Mouse (Mus musculus): Measurements from ENCODE around the gene Map3k4. TPM values are rescaled to one million over a fixed set of nuclear protein-coding genes. Genes with fewer than 3 reads are reported as not detected.

Map3k4 gene
- polyA plus RNA-seq, 1 experiment from 2014 or later = 39.2 TPM

DNA sequence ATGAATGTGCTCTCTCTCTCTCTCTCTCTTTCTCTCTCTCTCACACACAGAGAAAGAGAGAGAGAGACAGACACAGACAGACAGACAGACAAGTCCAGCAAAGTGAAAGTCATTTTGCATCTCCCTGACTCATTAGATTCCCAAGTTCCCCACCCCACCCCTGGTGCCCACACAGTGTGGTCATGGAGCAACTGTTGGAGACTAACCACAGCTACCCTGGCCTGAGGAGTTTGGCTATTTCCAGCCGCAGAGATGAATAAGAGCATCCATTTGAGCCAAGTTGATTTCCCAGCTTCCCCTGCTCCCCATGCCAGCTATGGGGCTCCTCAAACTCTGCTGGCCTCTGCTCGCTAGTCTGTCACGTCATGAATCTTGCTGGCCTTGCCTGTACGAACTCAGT is 109.1 kb downstream of the Map3k4 start:
- Histone ChIP-seq H3K27me3 (ENCODE audit: control insufficient read depth, insufficient read depth, low read length) (no peaks in the 10 kb centered on the region), H3K4me2 (ENCODE audit: low read length) (no peak overlapping the region), H3K9me3 (ENCODE audit: control insufficient read depth, low read length) (no peaks in the 10 kb centered on the region), H3K36me3 (ENCODE audit: control insufficient read depth, insufficient read depth, low read length) (peaks cover 21% of the 10 kb centered on the region), H3K4me1 (ENCODE audit: control insufficient read depth in 2 of 2, insufficient read depth in 2 of 2, low read length in 2 of 2) (peaks cover 14 to 16% of the 10 kb centered on the region in 2 experiments), H3K27ac (replicated peaks in 1 of 2; ENCODE audit: control insufficient read depth in 1 of 2, insufficient read depth in 1 of 2, low read depth in 2 of 2, low read length in 2 of 2) (no peak overlapping the region), H3K4me3 (ENCODE audit: control insufficient read depth in 1 of 2, insufficient read depth in 1 of 2, low read depth in 1 of 2, low read length in 2 of 2) (no peak overlapping the region), H3K9ac (ENCODE audit: low read length) (no peak overlapping the region)
- no peak for ATAC-seq (ENCODE audit: insufficient number of reproducible peaks, insufficient read depth, low FRiP score, low read depth)
- 72% methylated on average over 4 of the region's 4 CpGs for WGBS

DNA sequence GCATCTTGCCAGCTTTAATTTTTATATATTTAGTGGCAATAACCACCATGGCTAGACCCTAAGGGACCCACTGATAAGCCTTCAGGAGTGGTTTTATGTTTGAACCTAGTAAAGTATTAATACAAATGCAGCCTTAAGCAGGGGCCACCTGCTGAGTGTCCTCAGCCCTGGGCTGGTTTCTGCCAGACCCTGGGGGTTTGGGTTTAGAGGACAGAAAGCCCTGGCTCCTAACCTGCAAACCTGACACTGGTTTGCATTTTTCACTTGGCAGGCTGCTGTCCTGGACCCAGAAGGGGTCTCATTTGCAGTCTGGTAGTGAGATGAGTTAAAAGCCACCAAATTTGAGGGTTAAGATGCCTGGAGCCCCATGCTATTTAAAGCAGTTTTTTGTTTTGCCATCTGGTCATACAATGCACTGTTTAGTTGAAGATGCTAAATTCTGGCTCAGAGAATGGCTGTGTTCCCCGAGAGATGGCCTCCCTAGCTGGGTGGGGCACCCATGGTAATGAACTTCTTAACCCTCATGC is 111.5 kb downstream of the Map3k4 start:
- peaks cover 20 to 31% of the 10 kb centered on the region in 2 experiments for H3K4me1 ChIP-seq (ENCODE audit: control insufficient read depth in 2 of 2, insufficient read depth in 2 of 2, low read length in 2 of 2)
- H3K27ac ChIP-seq (replicated peaks in 1 of 2; ENCODE audit: control insufficient read depth in 1 of 2, insufficient read depth in 1 of 2, low read depth in 2 of 2, low read length in 2 of 2) = no peak overlapping the region
- H3K36me3 ChIP-seq (ENCODE audit: control insufficient read depth, insufficient read depth, low read length) = peaks cover 8% of the 10 kb centered on the region; the same call in 1 of the 2 replicates
- H3K9ac ChIP-seq (ENCODE audit: low read length) = no peak overlapping the region
- H3K4me3 ChIP-seq (ENCODE audit: control insufficient read depth in 1 of 2, insufficient read depth in 1 of 2, low read depth in 1 of 2, low read length in 2 of 2) = no peak overlapping the region
- WGBS = 67% methylated on average over 1 of the region's 1 CpGs
- H3K27me3 ChIP-seq (ENCODE audit: control insufficient read depth, insufficient read depth, low read length) = no peaks in the 10 kb centered on the region
- no peak overlapping the region for H3K4me2 ChIP-seq (ENCODE audit: low read length)
- ATAC-seq (ENCODE audit: insufficient number of reproducible peaks, insufficient read depth, low FRiP score, low read depth) = no peak
- no peaks in the 10 kb centered on the region for H3K9me3 ChIP-seq (ENCODE audit: control insufficient read depth, low read length)

DNA sequence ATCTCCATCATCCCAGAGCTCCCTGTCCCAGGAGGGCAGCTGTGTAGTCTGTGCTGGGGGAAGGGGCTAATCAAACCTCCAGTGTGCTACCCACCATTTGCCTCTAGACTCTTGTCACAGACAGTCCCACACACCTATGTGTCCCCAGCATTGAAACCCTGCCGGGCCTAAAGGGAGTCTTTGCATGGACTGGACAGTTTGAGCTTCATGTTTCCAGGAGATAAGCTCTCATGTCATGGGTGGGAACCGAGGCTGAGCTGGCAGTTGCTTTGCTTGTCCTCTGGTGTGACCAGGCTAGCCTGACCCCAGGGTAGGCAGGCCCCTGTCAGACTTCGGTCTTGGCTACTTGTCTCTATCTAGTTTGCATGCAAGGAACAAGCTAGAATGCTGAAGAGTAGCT is 112.3 kb downstream of the Map3k4 start:
- Histone ChIP-seq H3K9ac (ENCODE audit: low read length) (no peak overlapping the region), H3K9me3 (ENCODE audit: control insufficient read depth, low read length) (no peaks in the 10 kb centered on the region), H3K27ac (replicated peaks in 1 of 2; ENCODE audit: control insufficient read depth in 1 of 2, insufficient read depth in 1 of 2, low read depth in 2 of 2, low read length in 2 of 2) (peak overlapping the region in 1 of 2 experiments; percentile 5; a peak in 1 of 4 replicates), H3K36me3 (ENCODE audit: control insufficient read depth, insufficient read depth, low read length) (0 out of 2 replicates have a peak, but pooled peaks cover 2% of the 10 kb centered on the region), H3K27me3 (ENCODE audit: control insufficient read depth, insufficient read depth, low read length) (no peaks in the 10 kb centered on the region), H3K4me3 (ENCODE audit: control insufficient read depth in 1 of 2, insufficient read depth in 1 of 2, low read depth in 1 of 2, low read length in 2 of 2) (no peak overlapping the region), H3K4me1 (ENCODE audit: control insufficient read depth in 2 of 2, insufficient read depth in 2 of 2, low read length in 2 of 2) (peaks cover 20 to 31% of the 10 kb centered on the region in 2 experiments), H3K4me2 (ENCODE audit: low read length) (no peak overlapping the region)
- WGBS = 52% methylated on average over 3 of the region's 3 CpGs
- no peak for ATAC-seq (ENCODE audit: insufficient number of reproducible peaks, insufficient read depth, low FRiP score, low read depth)

- no peak overlapping the region for H3K9ac ChIP-seq (ENCODE audit: low read length)
- H3K4me2 ChIP-seq (ENCODE audit: low read length) = no peak overlapping the region
- peak; percentile 31; the same call in 1 of the 2 replicates for ATAC-seq (ENCODE audit: insufficient number of reproducible peaks, insufficient read depth, low FRiP score, low read depth)
- H3K4me1 ChIP-seq (ENCODE audit: control insufficient read depth in 2 of 2, insufficient read depth in 2 of 2, low read length in 2 of 2) = peaks cover 22 to 31% of the 10 kb centered on the region in 2 experiments
- H3K27ac ChIP-seq (replicated peaks in 1 of 2; ENCODE audit: control insufficient read depth in 1 of 2, insufficient read depth in 1 of 2, low read depth in 2 of 2, low read length in 2 of 2) = 0 out of 4 replicates have a peak overlapping the region, but pooled peaks of 1 of the 2 experiments have one; percentile 5
- no peaks in the 10 kb centered on the region for H3K9me3 ChIP-seq (ENCODE audit: control insufficient read depth, low read length)
- 15% methylated on average over 4 of the region's 4 CpGs for WGBS
- H3K27me3 ChIP-seq (ENCODE audit: control insufficient read depth, insufficient read depth, low read length) = no peaks in the 10 kb centered on the region
- H3K4me3 ChIP-seq (ENCODE audit: control insufficient read depth in 1 of 2, insufficient read depth in 1 of 2, low read depth in 1 of 2, low read length in 2 of 2) = no peak overlapping the region
- H3K36me3 ChIP-seq (ENCODE audit: control insufficient read depth, insufficient read depth, low read length) = no peaks in the 10 kb centered on the region
Measured at GRCm38 (mm10) chr17:12205694-12206075, 112.9 kb downstream of the Map3k4 start.

GRCm38 (mm10) chr17:12205015-12205693 is 113.4 kb downstream of the Map3k4 start:
- 0 out of 2 replicates have a peak, but pooled peaks have one; percentile 2 for ATAC-seq (ENCODE audit: insufficient number of reproducible peaks, insufficient read depth, low FRiP score, low read depth)
- Histone ChIP-seq H3K4me1 (ENCODE audit: control insufficient read depth in 2 of 2, insufficient read depth in 2 of 2, low read length in 2 of 2) (peaks cover 22 to 31% of the 10 kb centered on the region in 2 experiments), H3K4me2 (ENCODE audit: low read length) (no peak overlapping the region), H3K9ac (ENCODE audit: low read length) (no peak overlapping the region), H3K4me3 (ENCODE audit: control insufficient read depth in 1 of 2, insufficient read depth in 1 of 2, low read depth in 1 of 2, low read length in 2 of 2) (no peak overlapping the region), H3K36me3 (ENCODE audit: control insufficient read depth, insufficient read depth, low read length) (no peaks in the 10 kb centered on the region), H3K9me3 (ENCODE audit: control insufficient read depth, low read length) (no peaks in the 10 kb centered on the region), H3K27ac (replicated peaks in 1 of 2; ENCODE audit: control insufficient read depth in 1 of 2, insufficient read depth in 1 of 2, low read depth in 2 of 2, low read length in 2 of 2) (no peak overlapping the region; a peak in 1 of 4 replicates), H3K27me3 (ENCODE audit: control insufficient read depth, insufficient read depth, low read length) (no peaks in the 10 kb centered on the region)
- 34% methylated on average over 10 of the region's 10 CpGs for WGBS

GRCm38 (mm10) chr17:12204689-12205014 is 113.9 kb downstream of the Map3k4 start:
- WGBS = 84% methylated on average over 3 of the region's 3 CpGs
- no peaks in the 10 kb centered on the region for H3K36me3 ChIP-seq (ENCODE audit: control insufficient read depth, insufficient read depth, low read length)
- ATAC-seq (ENCODE audit: insufficient number of reproducible peaks, insufficient read depth, low FRiP score, low read depth) = no peak
- H3K4me2 ChIP-seq (ENCODE audit: low read length) = no peak overlapping the region
- no peaks in the 10 kb centered on the region for H3K27me3 ChIP-seq (ENCODE audit: control insufficient read depth, insufficient read depth, low read length)
- no peak overlapping the region for H3K9ac ChIP-seq (ENCODE audit: low read length)
- H3K4me1 ChIP-seq (ENCODE audit: control insufficient read depth in 2 of 2, insufficient read depth in 2 of 2, low read length in 2 of 2) = peaks cover 22 to 31% of the 10 kb centered on the region in 2 experiments
- no peak overlapping the region for H3K4me3 ChIP-seq (ENCODE audit: control insufficient read depth in 1 of 2, insufficient read depth in 1 of 2, low read depth in 1 of 2, low read length in 2 of 2)
- H3K27ac ChIP-seq (replicated peaks in 1 of 2; ENCODE audit: control insufficient read depth in 1 of 2, insufficient read depth in 1 of 2, low read depth in 2 of 2, low read length in 2 of 2) = no peak overlapping the region
- no peaks in the 10 kb centered on the region for H3K9me3 ChIP-seq (ENCODE audit: control insufficient read depth, low read length)

DNA sequence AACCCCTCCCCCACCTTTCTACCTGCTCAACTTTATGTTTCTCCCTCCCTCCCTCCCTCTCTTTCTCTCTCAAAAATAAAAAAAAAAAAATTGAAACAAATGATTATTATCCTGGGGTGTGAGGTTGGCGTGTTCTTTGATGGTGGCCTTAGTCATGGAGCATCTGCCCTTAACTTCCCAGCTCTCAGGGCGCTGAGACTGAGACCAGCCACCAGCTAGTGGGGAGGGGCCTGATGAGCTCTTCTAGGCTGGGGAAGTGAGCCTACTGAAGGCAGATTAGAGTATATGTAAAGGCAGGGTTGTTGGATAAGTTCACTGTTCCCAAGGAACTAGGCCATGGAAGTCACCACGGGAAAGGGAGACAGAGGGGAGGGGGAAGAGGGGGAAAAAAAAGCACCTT is 114.3 kb downstream of the Map3k4 start:
- H3K4me2 ChIP-seq (ENCODE audit: low read length) = no peak overlapping the region
- H3K27ac ChIP-seq (replicated peaks in 1 of 2; ENCODE audit: control insufficient read depth in 1 of 2, insufficient read depth in 1 of 2, low read depth in 2 of 2, low read length in 2 of 2) = no peak overlapping the region
- H3K9ac ChIP-seq (ENCODE audit: low read length) = no peak overlapping the region
- H3K4me3 ChIP-seq (ENCODE audit: control insufficient read depth in 1 of 2, insufficient read depth in 1 of 2, low read depth in 1 of 2, low read length in 2 of 2) = no peak overlapping the region
- no peaks in the 10 kb centered on the region for H3K27me3 ChIP-seq (ENCODE audit: control insufficient read depth, insufficient read depth, low read length)
- no peak for ATAC-seq (ENCODE audit: insufficient number of reproducible peaks, insufficient read depth, low FRiP score, low read depth)
- H3K9me3 ChIP-seq (ENCODE audit: control insufficient read depth, low read length) = no peaks in the 10 kb centered on the region
- 72% methylated on average over 3 of the region's 3 CpGs for WGBS
- H3K4me1 ChIP-seq (ENCODE audit: control insufficient read depth in 2 of 2, insufficient read depth in 2 of 2, low read length in 2 of 2) = peaks cover 22 to 31% of the 10 kb centered on the region in 2 experiments
- H3K36me3 ChIP-seq (ENCODE audit: control insufficient read depth, insufficient read depth, low read length) = no peaks in the 10 kb centered on the region
